ENCODE assay signal across 19 mouse cellular contexts in the genomic region with DNA sequence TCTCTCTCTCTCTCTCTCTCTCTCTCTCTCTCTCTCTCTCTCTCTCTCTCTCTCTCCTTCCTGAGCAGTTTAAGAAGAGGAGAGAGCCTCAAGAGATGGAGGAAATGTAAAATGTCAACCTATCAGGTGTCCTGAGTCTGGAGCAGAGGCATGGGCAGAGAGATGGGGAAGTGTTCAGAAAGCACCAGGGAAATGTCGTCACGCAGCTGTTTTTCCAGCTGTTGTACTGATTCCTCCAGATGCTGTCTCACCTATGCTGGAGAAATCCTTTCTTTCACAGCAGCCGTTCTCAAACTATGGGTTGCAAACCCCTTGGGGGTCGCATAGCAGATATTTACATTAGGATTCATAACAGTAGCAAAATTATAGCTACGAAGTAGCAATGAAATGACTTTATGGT. TPM values are rescaled to one million over a fixed set of nuclear protein-coding genes. Genes with fewer than 3 reads are reported as not detected.
DNase-seq lines count a peak whose midpoint lies in the region; ATAC-seq and TF ChIP-seq lines count a peak whose summit lies in the region.
"Had no signal": no experiment of that assay in that cellular context is flagged by ENCODE, and none has a peak within 500 bp of the region (broad histone marks: within the 10 kb centered on the region; RNA-seq: fewer than 3 reads in every experiment).

No protein-coding gene starts in this region.

- no peak overlapping the region for H3K9ac ChIP-seq in heart, adult 2 months (ENCODE audit: low read depth, low read length)
- no peak overlapping the region for H3K9ac ChIP-seq in lung, embryonic 16.5 days (ENCODE audit: low read length)
- H3K9ac ChIP-seq in stomach, embryonic 16.5 days (ENCODE audit: low read length): no peak overlapping the region
- H3K9ac ChIP-seq: forebrain, postnatal 0 days; midbrain, embryonic 15.5 days; neural tube, embryonic 12.5 days had no signal

- peaks cover 27% of the 10 kb centered on the region for H3K4me1 ChIP-seq in heart, adult 2 months (ENCODE audit: control insufficient read depth, insufficient read depth, low read length)
- H3K4me1 ChIP-seq in lung, embryonic 16.5 days (replicated peaks; ENCODE audit: control insufficient read depth, insufficient read depth, low read length): peaks cover 23% of the 10 kb centered on the region
- H3K4me1 ChIP-seq in stomach, embryonic 16.5 days (ENCODE audit: control insufficient read depth, insufficient read depth, low read length): peaks cover 29% of the 10 kb centered on the region
- H3K4me1 ChIP-seq: midbrain, embryonic 15.5 days; neural tube, embryonic 12.5 days had no signal

- intact Hi-C loops in heart, adult 2 months (cut with DNase I): no loop called here
- intact Hi-C loops in left cerebral cortex, postnatal 25 days (cut with DNase I): no loop called here

- H3K4me3 ChIP-seq in heart, adult 2 months: no peak overlapping the region
- no peak overlapping the region for H3K4me3 ChIP-seq in lung, embryonic 16.5 days (ENCODE audit: low read length)
- no peak overlapping the region for H3K4me3 ChIP-seq in stomach, embryonic 16.5 days (replicated peaks; ENCODE audit: low read length)
- H3K4me3 ChIP-seq: midbrain, embryonic 15.5 days; neural tube, embryonic 12.5 days had no signal

- H3K9me3 ChIP-seq in lung, embryonic 16.5 days (ENCODE audit: control insufficient read depth, low read length): no peaks in the 10 kb centered on the region
- H3K9me3 ChIP-seq in stomach, embryonic 16.5 days (replicated peaks; ENCODE audit: control insufficient read depth, low read length): no peaks in the 10 kb centered on the region
- H3K9me3 ChIP-seq: midbrain, embryonic 15.5 days; neural tube, embryonic 12.5 days had no signal

- TF ChIP-seq POLR2A in heart, adult 2 months (IDR thresholded peaks at IDR 0.05; ENCODE audit: insufficient read depth, low read depth, low read length): no peak

- no peak for ATAC-seq in lung, embryonic 16.5 days (ENCODE audit: low read depth)
- ATAC-seq in stomach, embryonic 16.5 days (ENCODE audit: insufficient read depth, low FRiP score): no peak
- ATAC-seq: Patski had no signal

- no peak for TF ChIP-seq EP300 in heart, adult 2 months (IDR thresholded peaks at IDR 0.05; ENCODE audit: insufficient read depth, low read depth, low read length)

- no peak overlapping the region for H3K4me2 ChIP-seq in lung, embryonic 16.5 days (ENCODE audit: low read depth, low read length)
- no peak overlapping the region for H3K4me2 ChIP-seq in stomach, embryonic 16.5 days (ENCODE audit: low read depth, low read length)
- H3K4me2 ChIP-seq: midbrain, embryonic 15.5 days; neural tube, embryonic 12.5 days had no signal

- TF ChIP-seq CTCF in heart, adult 2 months (IDR thresholded peaks at IDR 0.05): no peak

- H3K27ac ChIP-seq in heart, adult 2 months: peak overlapping the region; percentile 56; the same call in 1 of the 2 replicates
- peak overlapping the region; percentile 21; the same call in 1 of the 2 replicates for H3K27ac ChIP-seq in lung, embryonic 16.5 days (ENCODE audit: low read length)
- peak overlapping the region; percentile 86 for H3K27ac ChIP-seq in stomach, embryonic 16.5 days (ENCODE audit: low read length)
- H3K27ac ChIP-seq: neural tube, embryonic 12.5 days had no signal

- H3K79me2 ChIP-seq in heart, adult 2 months (replicated peaks; ENCODE audit: control insufficient read depth, insufficient read depth, low read length): no peaks in the 10 kb centered on the region

- H3K27me3 ChIP-seq in heart, adult 2 months (ENCODE audit: control insufficient read depth, insufficient read depth, low read length): no peaks in the 10 kb centered on the region
- H3K27me3 ChIP-seq in lung, embryonic 16.5 days (ENCODE audit: control insufficient read depth, insufficient read depth, low read depth, low read length): no peaks in the 10 kb centered on the region
- no peaks in the 10 kb centered on the region for H3K27me3 ChIP-seq in stomach, embryonic 16.5 days (ENCODE audit: control insufficient read depth, insufficient read depth, low read length)
- H3K27me3 ChIP-seq: midbrain, embryonic 15.5 days; neural tube, embryonic 12.5 days; Patski had no signal

- H3K36me3 ChIP-seq in heart, adult 2 months (ENCODE audit: control insufficient read depth, insufficient read depth, low read length): peaks cover 12% of the 10 kb centered on the region
- no peaks in the 10 kb centered on the region for H3K36me3 ChIP-seq in lung, embryonic 16.5 days (ENCODE audit: control insufficient read depth, insufficient read depth, low read length)
- no peaks in the 10 kb centered on the region for H3K36me3 ChIP-seq in stomach, embryonic 16.5 days (ENCODE audit: control insufficient read depth, insufficient read depth, low read length)
- H3K36me3 ChIP-seq: midbrain, embryonic 15.5 days; neural tube, embryonic 12.5 days had no signal

- DNase-seq in heart, adult 2 months: no peak
- no peak for DNase-seq in heart, adult 18-20 months
- DNase-seq in lung, postnatal 10 days: no peak
- DNase-seq in forelimb bud, embryonic 11.5 days (ENCODE audit: low read depth, low spot score): peak; percentile 43
- DNase-seq in ovary, postnatal 10 days (ENCODE audit: low spot score): no peak
- no peak for DNase-seq in left cerebral cortex, postnatal 25 days (ENCODE audit: low spot score in 2 of 2)
- DNase-seq: cerebellum, adult 11 months; kidney, adult 2 months; kidney, postnatal 36 days; liver; lung, adult 18-20 months; retina, postnatal 1 day; thymus, postnatal 36 days had no signal

- WGBS in heart, adult 2 months: 63% methylated on average over 5 of the region's 5 CpGs
- 70% methylated on average over 5 of the region's 5 CpGs for WGBS in lung, embryonic 16.5 days
- WGBS in stomach, embryonic 16.5 days: 57% methylated on average over 5 of the region's 5 CpGs

RNA-seq across cellular contexts. Expression of a gene that starts 30.5 kb away (rescaled TPM):
- total RNA-seq in heart, adult 2 months (2021): 100 to 1,000 TPM; 102 to 117 TPM
- 85.7 and 91.1 TPM in 2 replicates for polyA plus RNA-seq in heart, adult 2 months (2012; rRNA removed)
- total RNA-seq in heart, adult 18-20 months (2021): 100 to 1,000 TPM; 109 to 122 TPM
- polyA plus RNA-seq in lung, embryonic 16.5 days (2015; fragmentation: Nextera tagmentation; extraction: Ambion mirVana): 71.6 and 75.7 TPM in 2 replicates
- 30.3 and 32.2 TPM in 2 replicates for polyA plus RNA-seq in stomach, embryonic 16.5 days (2015; fragmentation: Nextera tagmentation; extraction: Ambion mirVana)
- 100 to 1,000 TPM; 211 to 225 TPM for total RNA-seq in left cerebral cortex, postnatal 25 days (2021)

Comparison
In these comparisons a context has a peak if more than half of its experiments do, and no peak if none do; other contexts are left out.
1. H3K27ac ChIP-seq: peak in every context shown above with its lines; median percentile 86 in stomach, embryonic 16.5 days; 56 in heart, adult 2 months; 21 in lung, embryonic 16.5 days.